Mouse (Mus musculus): ENCODE measurements at regions not wholly inside any gene's neighbourhood (a gene's known extent, or its start where the extent isn't known, plus 50 kb on each side); places are given as distances from the start of the nearest gene placed in this dataset.

GRCm38 (mm10) chr8:92164496-92164895 is 192.9 kb upstream of the Irx5 start:
- no peak for TF ChIP-seq CTCF (IDR thresholded peaks at IDR 0.05)
- CTCF ChIA-PET, result no interaction called here
- no peaks in the 10 kb centered on the region for H3K27me3 ChIP-seq
- DNase-seq (ENCODE audit: low read depth, low spot score), result no peak
- POLR2A ChIA-PET, result no interaction called here
- no peak for ATAC-seq
- in situ Hi-C loops (cut with MboI; ENCODE audit: low pct_unique_long_range_greater_than_20kb), result no loop called here

- POLR2A ChIA-PET, result no interaction called here
- ATAC-seq, result no peak
- no peak for DNase-seq (ENCODE audit: low read depth, low spot score)
- no peak for TF ChIP-seq CTCF (IDR thresholded peaks at IDR 0.05)
- CTCF ChIA-PET, result no interaction called here
- in situ Hi-C loops (cut with MboI; ENCODE audit: low pct_unique_long_range_greater_than_20kb), result no loop called here
- peaks cover 4% of the 10 kb centered on the region for H3K27me3 ChIP-seq
Measured at GRCm38 (mm10) chr8:92161002-92161401, 196.4 kb upstream of the Irx5 start.

GRCm38 (mm10) chr8:92158219-92158618 is 199.2 kb upstream of the Irx5 start:
- ATAC-seq, result no peak
- ChIA-PET POLR2A (no interaction called here), CTCF (no interaction called here)
- in situ Hi-C loops (cut with MboI; ENCODE audit: low pct_unique_long_range_greater_than_20kb), result no loop called here
- peaks cover 4% of the 10 kb centered on the region for H3K27me3 ChIP-seq
- TF ChIP-seq CTCF (IDR thresholded peaks at IDR 0.05), result no peak
- no peak for DNase-seq (ENCODE audit: low read depth, low spot score)

- DNase-seq (ENCODE audit: low read depth, low spot score), result no peak
- CTCF ChIA-PET, result no interaction called here
- in situ Hi-C loops (cut with MboI; ENCODE audit: low pct_unique_long_range_greater_than_20kb), result no loop called here
Measured at GRCm38 (mm10) chr8:92152478-92152877, 204.9 kb upstream of the Irx5 start.

GRCm38 (mm10) chr8:92147672-92148071 is 209.8 kb upstream of the Irx5 start:
- ChIA-PET CTCF (no interaction called here), POLR2A (interaction anchor here (0.6 kb wide), 1 partner anchor 11 kb away, joined by 3 read pairs; no protein-coding TSS in a partner anchor)
- in situ Hi-C loops (cut with MboI; ENCODE audit: low pct_unique_long_range_greater_than_20kb), result no loop called here
- ATAC-seq (no peak), DNase-seq (ENCODE audit: low read depth, low spot score) (no peak)
- H3K27me3 ChIP-seq, result peaks cover 13% of the 10 kb centered on the region
- no peak for TF ChIP-seq CTCF (IDR thresholded peaks at IDR 0.05)

More at GRCm38 (mm10) chr8:92152478-92152877, 204.9 kb upstream of the Irx5 start:
- no peak for ATAC-seq
- peaks cover 9% of the 10 kb centered on the region for H3K27me3 ChIP-seq
- TF ChIP-seq CTCF (IDR thresholded peaks at IDR 0.05), result no peak
- POLR2A ChIA-PET, result no interaction called here

- ChIA-PET POLR2A (interaction anchor here (0.6 kb wide), 1 partner anchor 11 kb away, joined by 3 read pairs; no protein-coding TSS in a partner anchor), CTCF (no interaction called here)
- in situ Hi-C loops (cut with MboI; ENCODE audit: low pct_unique_long_range_greater_than_20kb), result no loop called here
- TF ChIP-seq CTCF (IDR thresholded peaks at IDR 0.05), result no peak
- DNase-seq (ENCODE audit: low read depth, low spot score) (no peak), ATAC-seq (no peak)
- peaks cover 2% of the 10 kb centered on the region for H3K27me3 ChIP-seq
Measured at GRCm38 (mm10) chr8:92137091-92137882, 220.1 kb upstream of the Irx5 start.

- ATAC-seq, result no peak
- no peak for TF ChIP-seq CTCF (IDR thresholded peaks at IDR 0.05)
- POLR2A ChIA-PET, result interaction anchor here (0.6 kb wide), 1 partner anchor 12 kb away, joined by 3 read pairs; no protein-coding TSS in a partner anchor
- no peaks in the 10 kb centered on the region for H3K27me3 ChIP-seq
- CTCF ChIA-PET, result interaction anchor here (1.3 kb wide), 1 partner anchor 21 kb away, joined by 3 read pairs; no protein-coding TSS in a partner anchor
- DNase-seq (ENCODE audit: low read depth, low spot score), result no peak
- in situ Hi-C loops (cut with MboI; ENCODE audit: low pct_unique_long_range_greater_than_20kb), result no loop called here
Measured at GRCm38 (mm10) chr8:92136413-92136812, 221.0 kb upstream of the Irx5 start.

- no peaks in the 10 kb centered on the region for H3K27me3 ChIP-seq
- in situ Hi-C loops (cut with MboI; ENCODE audit: low pct_unique_long_range_greater_than_20kb), result no loop called here
- ATAC-seq (no peak), DNase-seq (ENCODE audit: low read depth, low spot score) (no peak)
- TF ChIP-seq CTCF (IDR thresholded peaks at IDR 0.05), result no peak
- POLR2A ChIA-PET, result interaction anchor here (0.7 kb wide), 1 partner anchor 44 kb away, joined by 8 read pairs; no protein-coding TSS in a partner anchor
- CTCF ChIA-PET, result no interaction called here
Measured at GRCm38 (mm10) chr8:92134434-92134833, 223.0 kb upstream of the Irx5 start.

GRCm38 (mm10) chr8:92133484-92134406 is 223.7 kb upstream of the Irx5 start:
- no peaks in the 10 kb centered on the region for H3K27me3 ChIP-seq
- in situ Hi-C loops (cut with MboI; ENCODE audit: low pct_unique_long_range_greater_than_20kb), result no loop called here
- DNase-seq (ENCODE audit: low read depth, low spot score) (no peak), ATAC-seq (no peak)
- no peak for TF ChIP-seq CTCF (IDR thresholded peaks at IDR 0.05)
- ChIA-PET CTCF (no interaction called here), POLR2A (interaction anchor here (0.7 kb wide), 1 partner anchor 43 kb away, joined by 8 read pairs; no protein-coding TSS in a partner anchor)

GRCm38 (mm10) chr8:92132949-92133348 is 224.5 kb upstream of the Irx5 start:
- CTCF ChIA-PET, result no interaction called here
- ATAC-seq, result no peak
- POLR2A ChIA-PET, result no interaction called here
- in situ Hi-C loops (cut with MboI; ENCODE audit: low pct_unique_long_range_greater_than_20kb), result no loop called here
- DNase-seq (ENCODE audit: low read depth, low spot score), result no peak
- peaks cover 4% of the 10 kb centered on the region for H3K27me3 ChIP-seq
- no peak for TF ChIP-seq CTCF (IDR thresholded peaks at IDR 0.05)

- CTCF ChIA-PET, result no interaction called here
- POLR2A ChIA-PET, result no interaction called here
- H3K27me3 ChIP-seq, result peaks cover 5% of the 10 kb centered on the region
- ATAC-seq, result no peak
- no peak for DNase-seq (ENCODE audit: low read depth, low spot score)
- in situ Hi-C loops (cut with MboI; ENCODE audit: low pct_unique_long_range_greater_than_20kb), result no loop called here
- TF ChIP-seq CTCF (IDR thresholded peaks at IDR 0.05), result no peak
Measured at GRCm38 (mm10) chr8:92132526-92132925, 224.9 kb upstream of the Irx5 start.

All from Patski (cell line).